Mouse (Mus musculus) erythroblast, embryonic 14.5 days (primary cell): ENCODE measurements around the gene Snx10.

ENCODE experiments used
- GATA1 ChIP-seq: IDR thresholded peaks from 2 replicates; pipeline ENCODE4 v1.6.1; 2012; ENCODE audit warnings: low read length, inconsistent platforms, mixed read lengths
- TAL1 ChIP-seq: IDR thresholded peaks from 3 replicates; pipeline ENCODE4 v1.6.1; 2012; ENCODE audit warnings: low read length, inconsistent platforms, mixed read lengths

GRCm38 (mm10) chr6:51543639-51544117 lies 20.0 kb downstream of the Snx10 start:
- TF ChIP-seq TAL1 (no peak), GATA1 (no peak)
